Comparison of ENCODE assay signal across 19 mouse cellular contexts in genomic region chr2:35480073-35480472, GRCm38 (mm10). TPM values are rescaled to one million over a fixed set of nuclear protein-coding genes. Genes with fewer than 3 reads are reported as not detected.
DNase-seq lines count a peak whose midpoint lies in the region; ATAC-seq and TF ChIP-seq lines count a peak whose summit lies in the region.
"Had no signal": no experiment of that assay in that cellular context is flagged by ENCODE, and none has a peak within 500 bp of the region (broad histone marks: within the 10 kb centered on the region; RNA-seq: fewer than 3 reads in every experiment).

No protein-coding gene starts in this region.

- peaks cover 35% of the 10 kb centered on the region for H3K4me1 ChIP-seq in heart, embryonic 10.5 days
- H3K4me1 ChIP-seq in spleen, adult 2 months (ENCODE audit: control insufficient read depth, insufficient read depth, insufficient read length), result peaks cover 6% of the 10 kb centered on the region; the same call in 1 of the 2 replicates
- H3K4me1 ChIP-seq in limb, embryonic 15.5 days, result peaks cover 7% of the 10 kb centered on the region

- H3K4me2 ChIP-seq in limb, embryonic 15.5 days, result no peak overlapping the region
- H3K4me2 ChIP-seq: embryonic facial prominence, embryonic 13.5 days; forebrain, embryonic 12.5 days; hindbrain, embryonic 12.5 days; limb, embryonic 13.5 days had no signal

- no peak overlapping the region for H3K9ac ChIP-seq in limb, embryonic 15.5 days
- H3K9ac ChIP-seq: embryonic facial prominence, embryonic 13.5 days; forebrain, embryonic 12.5 days; hindbrain, embryonic 12.5 days; limb, embryonic 13.5 days had no signal

- 65% methylated on average over 3 of the region's 3 CpGs for WGBS in heart, embryonic 10.5 days
- 26% methylated on average over 3 of the region's 3 CpGs for WGBS in spleen, adult 2 months
- WGBS in limb, embryonic 15.5 days, result 56% methylated on average over 3 of the region's 3 CpGs

- no peak overlapping the region for H3K4me3 ChIP-seq in heart, embryonic 10.5 days
- H3K4me3 ChIP-seq in spleen, adult 2 months (ENCODE audit: extremely low read depth, insufficient read depth, insufficient read length), result no peak overlapping the region
- H3K4me3 ChIP-seq in limb, embryonic 15.5 days, result no peak overlapping the region
- H3K4me3 ChIP-seq: embryonic facial prominence, embryonic 13.5 days; forebrain, embryonic 12.5 days; hindbrain, embryonic 12.5 days; limb, embryonic 13.5 days had no signal

- no peak for TF ChIP-seq POLR2A in spleen, adult 2 months (IDR thresholded peaks at IDR 0.05; ENCODE audit: low read depth, low read length)

- TF ChIP-seq CTCF in spleen, adult 2 months (IDR thresholded peaks at IDR 0.05; ENCODE audit: extremely low read depth, insufficient read depth, insufficient read length, insufficient replicate concordance), result no peak

- H3K9me3 ChIP-seq in heart, embryonic 10.5 days, result no peaks in the 10 kb centered on the region
- no peaks in the 10 kb centered on the region for H3K9me3 ChIP-seq in limb, embryonic 15.5 days
- H3K9me3 ChIP-seq: embryonic facial prominence, embryonic 13.5 days; forebrain, embryonic 12.5 days; hindbrain, embryonic 12.5 days had no signal

- peak overlapping the region; percentile 71; the same call in 1 of the 2 replicates for H3K27ac ChIP-seq in heart, embryonic 10.5 days
- 0 out of 2 replicates have a peak overlapping the region, but pooled peaks have one; percentile 24 for H3K27ac ChIP-seq in spleen, adult 2 months (ENCODE audit: insufficient read depth, low read length)
- H3K27ac ChIP-seq in limb, embryonic 15.5 days, result no peak overlapping the region
- H3K27ac ChIP-seq: embryonic facial prominence, embryonic 13.5 days; forebrain, embryonic 12.5 days; hindbrain, embryonic 12.5 days; limb, embryonic 13.5 days had no signal

- H3K36me3 ChIP-seq in heart, embryonic 10.5 days, result no peaks in the 10 kb centered on the region
- no peaks in the 10 kb centered on the region for H3K36me3 ChIP-seq in spleen, adult 2 months (ENCODE audit: control insufficient read depth, insufficient read depth, low read length)
- no peaks in the 10 kb centered on the region for H3K36me3 ChIP-seq in limb, embryonic 15.5 days
- H3K36me3 ChIP-seq: embryonic facial prominence, embryonic 13.5 days; forebrain, embryonic 12.5 days; hindbrain, embryonic 12.5 days; limb, embryonic 13.5 days had no signal

- H3K27me3 ChIP-seq in heart, embryonic 10.5 days (ENCODE audit: insufficient read depth, poor library complexity, severe bottlenecking), result no peaks in the 10 kb centered on the region
- H3K27me3 ChIP-seq in spleen, adult 2 months (ENCODE audit: control insufficient read depth, insufficient read depth, low read length), result no peaks in the 10 kb centered on the region
- H3K27me3 ChIP-seq in limb, embryonic 15.5 days, result no peaks in the 10 kb centered on the region
- H3K27me3 ChIP-seq: embryonic facial prominence, embryonic 13.5 days; forebrain, embryonic 12.5 days; hindbrain, embryonic 12.5 days; limb, embryonic 13.5 days; Patski had no signal

- DNase-seq in heart, embryonic 10.5 days (ENCODE audit: low spot score), result peak; percentile 69
- DNase-seq in heart, postnatal 14 days, result no peak
- DNase-seq in spleen, adult 2 months (ENCODE audit: low read depth in 1 of 2, low spot score in 2 of 2), result no peak
- no peak for DNase-seq in spleen, postnatal 4 days (ENCODE audit: low spot score in 2 of 2)
- no peak for DNase-seq in Muller cell, postnatal 12 days (ENCODE audit: inconsistent ontology term)
- DNase-seq: cerebellum, adult 11-12 months; kidney, postnatal 14 days; layer of hippocampus, postnatal 36 days; lung, postnatal 14 days; midbrain, embryonic 14.5 days had no signal

- 0 out of 2 replicates have a peak, but pooled peaks have one; percentile 24 for ATAC-seq in limb, embryonic 15.5 days (ENCODE audit: insufficient number of reproducible peaks, low FRiP score, low TSS enrichment, low read depth)
- ATAC-seq in megakaryocyte progenitor cell, adult 5-6 weeks (replicated peaks; ENCODE audit: poor library complexity), result peak; percentile 89
- no peak for ATAC-seq in megakaryocyte-erythroid progenitor cell, adult 5-6 weeks (replicated peaks; ENCODE audit: low FRiP score, low TSS enrichment, poor library complexity, severe bottlenecking)
- ATAC-seq: intestine, embryonic 16.5 days; Patski had no signal

- intact Hi-C loops in heart, postnatal 14 days (cut with DNase I), result no loop called here

RNA-seq across cellular contexts. Expression of gene Ggta1, which starts 17.0 kb away (rescaled TPM):
- 30.4 and 51.3 TPM in 2 replicates for polyA plus RNA-seq in heart, embryonic 10.5 days (2016; fragmentation: Nextera tagmentation; extraction: Ambion mirVana)
- 10 to 100 TPM; 25.1 to 26.3 TPM for total RNA-seq in heart, postnatal 14 days (2021)
- 20.1 and 21.6 TPM in 2 replicates for polyA plus RNA-seq in spleen, adult 2 months (2012; rRNA removed)
- polyA plus RNA-seq in limb, embryonic 15.5 days (2015; fragmentation: Nextera tagmentation; extraction: Ambion mirVana), result 34.2 and 37.5 TPM in 2 replicates
- total RNA-seq in megakaryocyte progenitor cell, adult 5-6 weeks (2015), result 50.8 and 54.4 TPM in 2 replicates
- total RNA-seq in megakaryocyte progenitor cell, adult 5-6 weeks (2017), result 72.0 and 77.3 TPM in 2 replicates
- 8.4 and 13.4 TPM in 2 replicates for total RNA-seq in megakaryocyte-erythroid progenitor cell, adult 5-6 weeks (2014; fragmentation: Nextera tagmentation)
- total RNA-seq in megakaryocyte-erythroid progenitor cell, adult 5-6 weeks (2017), result 12.5 and 18.7 TPM in 2 replicates
